Mouse (Mus musculus): ENCODE data around the gene Gm44596.

- TF ChIP-seq CTCF (IDR thresholded peaks at IDR 0.05; ENCODE audit: low read depth, low read length) (no peak), POLR2A (IDR thresholded peaks at IDR 0.05; ENCODE audit: insufficient read depth, low read length) (no peak)
These were observed 57.1 kb downstream of the Gm44596 start for GRCm38 (mm10) chr6:128432356-128432915.
